30 mouse cellular contexts compared by ENCODE assay signal in the genomic region with DNA sequence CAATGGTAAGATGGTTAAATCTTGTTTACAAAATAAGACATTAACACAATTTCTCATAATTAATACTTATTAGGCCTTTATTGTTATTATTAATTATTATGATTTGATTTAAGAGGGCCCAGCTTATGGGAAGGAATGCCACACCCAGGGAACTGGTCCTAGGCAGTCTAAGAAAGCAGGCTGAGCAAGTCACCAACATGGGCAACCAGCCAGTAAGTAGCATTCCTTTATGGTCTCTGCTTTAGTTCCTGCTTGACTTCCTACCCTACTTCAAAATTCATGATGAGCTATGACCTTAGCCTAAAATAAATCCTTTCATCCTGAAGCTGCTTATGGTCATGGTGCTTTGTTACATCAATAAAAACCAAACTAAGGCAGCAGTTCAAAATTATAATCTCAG. TPM values are rescaled to one million over a fixed set of nuclear protein-coding genes. Genes with fewer than 3 reads are reported as not detected.
A peak's percentile ranks its signal among the peaks of the same experiment; 100 is the strongest.
DNase-seq lines count a peak whose midpoint lies in the region; ATAC-seq lines count a peak whose summit lies in the region.
"Had no signal": no experiment of that assay in that cellular context is flagged by ENCODE, and none has a peak within 500 bp of the region (broad histone marks: within the 10 kb centered on the region; RNA-seq: fewer than 3 reads in every experiment).

No protein-coding gene starts in this region.

- peaks cover 78% of the 10 kb centered on the region for H3K36me3 ChIP-seq in embryonic facial prominence, embryonic 14.5 days (ENCODE audit: control insufficient read depth, insufficient read depth, low read length)
- H3K36me3 ChIP-seq in embryonic facial prominence, embryonic 10.5 days (replicated peaks): peaks cover 90% of the 10 kb centered on the region
- peaks cover 40% of the 10 kb centered on the region for H3K36me3 ChIP-seq in kidney, embryonic 14.5 days (ENCODE audit: control insufficient read depth, insufficient read depth, low read length)
- peaks cover 6% of the 10 kb centered on the region for H3K36me3 ChIP-seq in heart, embryonic 11.5 days (ENCODE audit: control insufficient read depth, insufficient read depth, low read length)

- no peak overlapping the region for H3K4me2 ChIP-seq in embryonic facial prominence, embryonic 14.5 days (ENCODE audit: low read depth, low read length)
- H3K4me2 ChIP-seq in kidney, embryonic 14.5 days (replicated peaks; ENCODE audit: low read depth, low read length): no peak overlapping the region
- no peak overlapping the region for H3K4me2 ChIP-seq in heart, embryonic 11.5 days
- H3K4me2 ChIP-seq: forebrain, embryonic 13.5 days; hindbrain, embryonic 12.5 days; liver, embryonic 12.5 days; neural tube, embryonic 15.5 days had no signal

- H3K4me1 ChIP-seq in embryonic facial prominence, embryonic 14.5 days (ENCODE audit: control insufficient read depth, insufficient read depth, low read length): no peaks in the 10 kb centered on the region
- no peaks in the 10 kb centered on the region for H3K4me1 ChIP-seq in embryonic facial prominence, embryonic 10.5 days
- H3K4me1 ChIP-seq in kidney, embryonic 14.5 days (ENCODE audit: control insufficient read depth, insufficient read depth, low read length): no peaks in the 10 kb centered on the region
- no peaks in the 10 kb centered on the region for H3K4me1 ChIP-seq in heart, embryonic 11.5 days (ENCODE audit: control insufficient read depth, insufficient read depth, low read length)
- H3K4me1 ChIP-seq: forebrain, embryonic 13.5 days; heart, embryonic 10.5 days; hindbrain, embryonic 12.5 days; neural tube, embryonic 15.5 days had no signal

- no peak for ATAC-seq in embryonic facial prominence, embryonic 14.5 days (ENCODE audit: low read depth)
- ATAC-seq in kidney, embryonic 14.5 days (ENCODE audit: low FRiP score, low TSS enrichment): no peak
- no peak for ATAC-seq in heart, embryonic 11.5 days (replicated peaks; ENCODE audit: insufficient number of reproducible peaks, low FRiP score, low TSS enrichment)
- ATAC-seq: forebrain, embryonic 13.5 days; hindbrain, postnatal 0 days; intestine, embryonic 16.5 days; liver, postnatal 0 days; Patski had no signal

- no peak overlapping the region for H3K9ac ChIP-seq in embryonic facial prominence, embryonic 14.5 days (ENCODE audit: low read depth, low read length)
- no peak overlapping the region for H3K9ac ChIP-seq in kidney, embryonic 14.5 days (ENCODE audit: low read depth, low read length)
- no peak overlapping the region for H3K9ac ChIP-seq in heart, embryonic 11.5 days (ENCODE audit: low read depth, low read length)
- H3K9ac ChIP-seq: forebrain, embryonic 13.5 days; hindbrain, embryonic 12.5 days; liver, embryonic 12.5 days; liver, postnatal 0 days; neural tube, embryonic 15.5 days had no signal

- no peak overlapping the region for H3K4me3 ChIP-seq in embryonic facial prominence, embryonic 14.5 days (ENCODE audit: low read depth, low read length)
- no peak overlapping the region for H3K4me3 ChIP-seq in embryonic facial prominence, embryonic 10.5 days
- no peak overlapping the region for H3K4me3 ChIP-seq in kidney, embryonic 14.5 days (ENCODE audit: low read length)
- no peak overlapping the region for H3K4me3 ChIP-seq in heart, embryonic 11.5 days (ENCODE audit: low read depth, low read length)
- H3K4me3 ChIP-seq: forebrain, embryonic 13.5 days; heart, embryonic 10.5 days; hindbrain, embryonic 12.5 days; liver, embryonic 12.5 days; neural tube, embryonic 15.5 days had no signal

- H3K9me3 ChIP-seq in embryonic facial prominence, embryonic 14.5 days (ENCODE audit: control insufficient read depth, low read length): no peaks in the 10 kb centered on the region
- no peaks in the 10 kb centered on the region for H3K9me3 ChIP-seq in embryonic facial prominence, embryonic 10.5 days
- H3K9me3 ChIP-seq in kidney, embryonic 14.5 days (ENCODE audit: control insufficient read depth, low read length): no peaks in the 10 kb centered on the region
- no peaks in the 10 kb centered on the region for H3K9me3 ChIP-seq in heart, embryonic 11.5 days (replicated peaks; ENCODE audit: control insufficient read depth, low read length)
- H3K9me3 ChIP-seq: forebrain, embryonic 13.5 days; heart, embryonic 10.5 days; hindbrain, embryonic 12.5 days; liver, embryonic 12.5 days; neural tube, embryonic 15.5 days had no signal

- no peak overlapping the region for H3K27ac ChIP-seq in embryonic facial prominence, embryonic 14.5 days (replicated peaks; ENCODE audit: low read depth, low read length)
- no peak overlapping the region for H3K27ac ChIP-seq in embryonic facial prominence, embryonic 10.5 days (replicated peaks)
- H3K27ac ChIP-seq in kidney, embryonic 14.5 days (ENCODE audit: low read depth, low read length): no peak overlapping the region
- H3K27ac ChIP-seq in heart, embryonic 11.5 days (ENCODE audit: low read depth, low read length): no peak overlapping the region
- H3K27ac ChIP-seq: forebrain, embryonic 13.5 days; heart, embryonic 10.5 days; hindbrain, embryonic 12.5 days; hindbrain, postnatal 0 days; liver, embryonic 12.5 days; macrophage; neural tube, embryonic 15.5 days had no signal

- peak; percentile 37 for DNase-seq in embryonic facial prominence, embryonic 14.5 days (ENCODE audit: low spot score)
- no peak for DNase-seq in embryonic facial prominence, embryonic 10.5 days (ENCODE audit: low spot score)
- peak; percentile 8 for DNase-seq in kidney, postnatal 14 days
- peak; percentile 24 for DNase-seq in urinary bladder, postnatal 14 days (ENCODE audit: low spot score)
- no peak for DNase-seq in urinary bladder, postnatal 25 days (ENCODE audit: low spot score)
- DNase-seq in adrenal gland, postnatal 25 days: no peak
- DNase-seq: adrenal gland, postnatal 14 days; cerebellum, adult 18-20 months; cerebellum, postnatal 10 days; gastrocnemius, postnatal 10 days; heart, adult 11 months; heart, postnatal 36 days; kidney, postnatal 4 days; layer of hippocampus, postnatal 36 days; left cerebral cortex, postnatal 4 days; liver, postnatal 0 days; midbrain, embryonic 14.5 days; retina, postnatal 1 day; right cerebral cortex, postnatal 14 days had no signal

- H3K27me3 ChIP-seq in embryonic facial prominence, embryonic 14.5 days (replicated peaks; ENCODE audit: control insufficient read depth, insufficient read depth, low read length): no peaks in the 10 kb centered on the region
- no peaks in the 10 kb centered on the region for H3K27me3 ChIP-seq in embryonic facial prominence, embryonic 10.5 days (replicated peaks; ENCODE audit: low read depth, poor library complexity, severe bottlenecking)
- H3K27me3 ChIP-seq in kidney, embryonic 14.5 days (ENCODE audit: control insufficient read depth, insufficient read depth, low read length): no peaks in the 10 kb centered on the region
- no peaks in the 10 kb centered on the region for H3K27me3 ChIP-seq in heart, embryonic 11.5 days (ENCODE audit: control insufficient read depth, insufficient read depth, low read length)
- H3K27me3 ChIP-seq: forebrain, embryonic 13.5 days; hindbrain, embryonic 12.5 days; liver, embryonic 12.5 days; neural tube, embryonic 15.5 days; Patski had no signal

RNA-seq across cellular contexts. Expression of a gene that starts 41.3 kb away (rescaled TPM):
- 52.2 and 61.0 TPM in 2 replicates for polyA plus RNA-seq in embryonic facial prominence, embryonic 14.5 days (2014; fragmentation: Nextera tagmentation; extraction: Ambion mirVana)
- polyA plus RNA-seq in embryonic facial prominence, embryonic 10.5 days (2016; fragmentation: Nextera tagmentation; extraction: Ambion mirVana): 114 and 116 TPM in 2 replicates
- 55.9 and 75.1 TPM in 2 replicates for polyA plus RNA-seq in kidney, embryonic 14.5 days (2014; fragmentation: Nextera tagmentation; extraction: Ambion mirVana)
- polyA plus RNA-seq in heart, embryonic 11.5 days (2014; fragmentation: Nextera tagmentation; extraction: Ambion mirVana): 46.0 and 51.3 TPM in 2 replicates
- 71.3 and 72.9 TPM in 2 replicates for total RNA-seq in adrenal gland, postnatal 25 days (2021)

RNA-seq across cellular contexts. Expression of a gene that starts 56.2 kb away (rescaled TPM):
- polyA plus RNA-seq in embryonic facial prominence, embryonic 14.5 days (2014; fragmentation: Nextera tagmentation; extraction: Ambion mirVana): 11.4 and 11.8 TPM in 2 replicates
- 12.2 and 12.7 TPM in 2 replicates for polyA plus RNA-seq in embryonic facial prominence, embryonic 10.5 days (2016; fragmentation: Nextera tagmentation; extraction: Ambion mirVana)
- polyA plus RNA-seq in kidney, embryonic 14.5 days (2014; fragmentation: Nextera tagmentation; extraction: Ambion mirVana): 9.9 and 11.5 TPM in 2 replicates
- polyA plus RNA-seq in heart, embryonic 11.5 days (2014; fragmentation: Nextera tagmentation; extraction: Ambion mirVana): 9.6 and 11.9 TPM in 2 replicates
- 15.8 and 18.9 TPM in 2 replicates for total RNA-seq in adrenal gland, postnatal 25 days (2021)

Comparison
In these comparisons a context has a peak if more than half of its experiments do, and no peak if none do; other contexts are left out.
1. DNase-seq: peak in embryonic facial prominence, embryonic 14.5 days (single experiment), kidney, postnatal 14 days (single experiment) and urinary bladder, postnatal 14 days (single experiment); none in embryonic facial prominence, embryonic 10.5 days (single experiment), urinary bladder, postnatal 25 days (single experiment) and adrenal gland, postnatal 25 days (single experiment).